Mouse (Mus musculus): ENCODE results near the gene Slc38a9.

The Slc38a9 gene

DNA sequence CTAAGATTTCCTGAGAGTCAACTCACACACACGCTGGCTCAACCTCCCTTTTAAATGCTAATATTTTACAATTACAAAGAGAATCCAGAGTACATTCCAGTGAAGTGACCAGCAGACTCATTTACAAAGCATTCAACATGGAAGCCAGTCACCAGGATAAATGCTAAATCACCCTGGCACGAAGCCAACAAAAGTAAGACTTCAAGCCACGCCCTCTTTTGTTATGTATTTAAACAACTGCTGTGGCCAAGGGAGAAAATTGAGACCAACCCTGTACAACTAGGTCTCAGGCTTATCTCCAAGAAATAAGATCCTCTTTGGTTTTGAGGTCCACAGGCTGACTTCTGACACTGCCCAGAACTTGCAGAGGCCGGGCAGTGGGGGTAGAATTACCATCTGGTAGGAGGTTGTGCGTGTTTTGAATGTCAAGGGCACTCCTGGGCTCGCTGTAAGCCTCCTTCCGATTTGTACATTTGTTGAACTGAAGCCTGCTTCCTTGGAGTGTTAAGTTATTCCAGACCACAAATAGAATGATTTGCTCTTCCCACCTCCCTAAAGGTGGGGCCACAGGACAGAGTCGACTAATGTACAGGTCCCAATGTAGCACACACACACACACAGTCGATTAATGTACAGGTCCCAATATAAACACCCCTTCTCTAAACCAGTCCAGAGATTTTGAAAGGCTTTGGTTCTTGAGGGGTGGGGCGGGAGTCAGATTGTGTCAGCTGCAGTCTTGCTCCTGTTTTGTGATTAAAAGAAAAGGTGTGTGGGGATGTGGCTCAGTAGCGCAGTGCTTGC, 110.2 kb downstream of the Slc38a9 start:
- DNase-seq (ENCODE audit: low spot score in 2 of 2): no peak

DNA sequence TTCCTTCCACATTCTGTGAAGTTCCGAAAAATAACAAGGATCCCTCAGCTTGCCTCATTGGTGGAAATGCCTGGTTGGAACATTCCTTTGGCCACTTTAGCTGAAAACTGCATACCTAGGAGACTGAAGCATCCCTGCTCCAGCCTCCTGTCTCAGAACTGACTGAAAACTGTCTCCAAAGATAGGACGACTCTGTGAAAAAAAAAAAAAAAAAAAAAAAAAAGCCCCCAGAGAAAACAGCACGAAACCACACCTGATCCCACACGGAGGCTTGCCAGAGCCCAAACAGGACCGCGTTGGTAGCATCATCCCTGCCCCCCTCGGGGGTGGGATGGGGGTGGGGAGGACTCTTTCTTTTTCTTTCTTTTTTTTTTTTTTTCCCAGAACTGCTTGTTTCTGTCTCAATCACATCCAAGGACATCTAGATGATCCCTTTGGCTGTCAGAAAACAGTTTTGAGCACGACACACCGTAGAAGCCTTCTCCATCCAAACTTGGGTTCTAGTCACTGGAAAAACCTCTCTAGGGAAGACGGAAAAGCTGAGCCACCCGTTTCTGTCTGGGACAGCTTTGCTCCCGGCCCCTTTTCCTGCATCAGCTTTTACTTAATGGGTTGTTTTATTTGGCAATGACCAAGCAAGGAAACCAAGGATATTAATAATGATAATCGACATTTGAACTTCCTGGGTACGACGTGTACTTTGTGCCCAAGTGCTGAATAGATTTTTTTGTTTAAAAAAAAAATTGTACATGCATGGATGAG, 111.1 kb downstream of the Slc38a9 start:
- DNase-seq (ENCODE audit: low spot score in 2 of 2): no peak

DNA sequence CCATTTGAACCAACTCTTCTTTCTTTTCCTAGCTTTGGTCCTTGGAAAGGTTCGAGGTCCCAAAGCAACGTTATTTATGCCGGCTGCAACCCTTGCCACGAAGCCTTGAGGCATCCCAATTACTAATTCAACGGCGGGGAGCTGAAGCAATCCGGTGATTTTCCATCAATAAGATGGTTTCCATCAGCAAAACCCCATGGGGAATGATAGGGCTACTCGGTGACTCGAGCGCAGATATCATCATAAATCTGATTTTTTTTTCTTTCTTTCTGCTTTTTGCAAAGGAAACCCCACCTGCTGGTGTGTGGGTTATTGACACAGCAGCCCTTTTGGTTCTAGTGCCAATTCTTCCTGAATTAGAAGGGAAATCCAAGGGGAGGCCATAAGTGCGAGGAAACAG, 111.7 kb downstream of the Slc38a9 start:
- DNase-seq (ENCODE audit: low spot score in 2 of 2): no peak

DNA sequence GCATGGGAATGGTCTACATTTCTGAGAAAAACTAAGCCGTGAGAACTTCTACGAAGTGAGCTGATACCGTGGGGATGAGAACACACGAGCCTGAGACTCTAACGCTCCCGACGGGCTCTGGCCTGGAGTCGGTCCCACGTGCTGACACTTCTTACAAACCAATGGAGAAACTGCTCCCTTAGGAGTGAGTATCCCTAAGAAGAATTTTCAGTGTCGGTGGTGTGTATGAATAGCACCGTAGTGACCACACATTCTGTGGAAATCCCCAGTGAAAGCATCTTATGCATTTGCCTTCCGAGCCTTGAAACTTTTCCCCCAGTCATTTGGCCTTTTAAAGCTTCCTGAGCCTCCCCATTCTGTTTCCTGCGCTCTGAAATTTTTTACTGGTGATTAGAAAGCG, 112.3 kb downstream of the Slc38a9 start:
- DNase-seq (ENCODE audit: low spot score in 2 of 2): no peak

- DNase-seq (ENCODE audit: low spot score in 2 of 2): no peak
Observed at GRCm38 (mm10) chr13:112773991-112774675, 113.6 kb downstream of the Slc38a9 start.

DNA sequence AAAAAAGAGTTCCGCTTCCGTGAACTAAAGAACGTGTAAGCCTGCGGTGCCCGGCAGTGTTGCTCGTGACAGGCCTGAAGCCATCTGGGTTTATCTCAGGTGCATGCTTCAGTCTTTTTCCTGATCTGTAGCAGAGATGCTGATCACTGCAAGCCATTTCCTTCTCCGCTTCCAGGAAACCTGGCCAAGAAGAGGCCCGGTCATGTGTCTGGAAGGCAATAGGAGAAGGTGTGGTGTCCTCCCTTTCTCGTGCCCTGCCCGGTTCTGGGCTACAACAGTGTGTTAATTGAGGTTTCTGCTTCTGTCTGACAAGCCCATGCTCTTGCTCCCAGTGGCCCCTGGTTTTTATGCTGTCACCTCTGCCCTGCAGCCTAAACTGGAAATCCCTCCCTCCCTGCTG, 115.3 kb downstream of the Slc38a9 start:
- no peak for DNase-seq (ENCODE audit: low spot score in 2 of 2)

GRCm38 (mm10) chr13:112778407-112778806, 117.9 kb downstream of the Slc38a9 start:
- DNase-seq (ENCODE audit: low spot score in 2 of 2): no peak

- DNase-seq (ENCODE audit: low spot score in 2 of 2): no peak
Observed at GRCm38 (mm10) chr13:112785305-112785704, 124.8 kb downstream of the Slc38a9 start.

GRCm38 (mm10) chr13:112786142-112786541, 125.6 kb downstream of the Slc38a9 start:
- DNase-seq (ENCODE audit: low spot score in 2 of 2): no peak

GRCm38 (mm10) chr13:112786942-112787533, 126.5 kb downstream of the Slc38a9 start:
- no peak for DNase-seq (ENCODE audit: low spot score in 2 of 2)
